ENCODE assay signal across 20 mouse cellular contexts in the genomic region with DNA sequence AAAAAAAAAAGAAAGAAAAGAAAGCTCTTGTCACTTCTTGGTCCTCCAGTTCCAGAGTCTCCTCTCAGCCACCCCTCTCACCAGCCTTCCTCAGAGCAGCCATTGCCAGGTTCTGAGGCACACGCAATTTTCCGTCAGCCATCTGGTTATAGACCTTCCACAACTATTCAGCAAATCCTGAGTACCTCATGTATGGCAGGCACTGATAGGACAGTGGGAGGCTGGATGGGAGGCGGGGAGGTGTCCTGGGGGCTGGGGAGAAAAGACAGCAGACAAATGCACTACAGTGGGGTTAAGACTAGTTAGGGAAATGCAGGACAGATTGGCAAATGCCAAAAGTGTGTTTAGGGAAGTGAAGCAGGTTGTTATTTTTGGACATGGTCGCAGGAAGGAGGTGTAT.
"Had no signal": no experiment of that assay in that cellular context is flagged by ENCODE, and none has a peak within 500 bp of the region (broad histone marks: within the 10 kb centered on the region; RNA-seq: fewer than 3 reads in every experiment).

No protein-coding gene starts in this region.

- H3K4me2 ChIP-seq: intestine, embryonic 15.5 days; kidney, embryonic 15.5 days; midbrain, embryonic 12.5 days; midbrain, embryonic 15.5 days; neural tube, embryonic 13.5 days; stomach, embryonic 15.5 days had no signal

- H3K27ac ChIP-seq: intestine, embryonic 15.5 days; kidney, embryonic 15.5 days; left cerebral cortex, adult 2 months; liver, embryonic 14.5 days; midbrain, embryonic 12.5 days; midbrain, embryonic 15.5 days; neural tube, embryonic 13.5 days; stomach, embryonic 15.5 days had no signal

- H3K27me3 ChIP-seq: intestine, embryonic 15.5 days; stomach, embryonic 15.5 days had no signal

- ATAC-seq: intestine, embryonic 15.5 days; midbrain, embryonic 15.5 days had no signal

- DNase-seq: kidney, adult 11 months; kidney, adult 8-10 months; kidney, postnatal 10 days; kidney, postnatal 36 days; layer of hippocampus, postnatal 36 days; lung, adult 2 months; lung, postnatal 14 days; lung, postnatal 4 days; retina, postnatal 1 day; right cerebral cortex, postnatal 25 days; spleen, adult 18-20 months; thymus, postnatal 36 days had no signal

- H3K9ac ChIP-seq: intestine, embryonic 15.5 days; kidney, embryonic 15.5 days; liver, embryonic 14.5 days; midbrain, embryonic 12.5 days; midbrain, embryonic 15.5 days; neural tube, embryonic 13.5 days; stomach, embryonic 15.5 days had no signal

- H3K4me3 ChIP-seq: intestine, embryonic 15.5 days; kidney, embryonic 15.5 days; left cerebral cortex, adult 2 months; midbrain, embryonic 12.5 days; midbrain, embryonic 15.5 days; neural tube, embryonic 13.5 days; stomach, embryonic 15.5 days had no signal

- H3K36me3 ChIP-seq: intestine, embryonic 15.5 days; kidney, embryonic 15.5 days; midbrain, embryonic 12.5 days; midbrain, embryonic 15.5 days; neural tube, embryonic 13.5 days; stomach, embryonic 15.5 days had no signal

- H3K9me3 ChIP-seq: intestine, embryonic 15.5 days; kidney, embryonic 15.5 days; midbrain, embryonic 12.5 days; midbrain, embryonic 15.5 days; neural tube, embryonic 13.5 days; stomach, embryonic 15.5 days had no signal
